Mouse (Mus musculus) WW6 (cell line): ENCODE data around the gene Ing3.

Experiments
- DNase-seq: peaks from one replicate; pipeline ENCODE4 v3.0.0-alpha.2; 2013; ENCODE audit warnings: low read depth, low spot score

The Ing3 gene

DNA sequence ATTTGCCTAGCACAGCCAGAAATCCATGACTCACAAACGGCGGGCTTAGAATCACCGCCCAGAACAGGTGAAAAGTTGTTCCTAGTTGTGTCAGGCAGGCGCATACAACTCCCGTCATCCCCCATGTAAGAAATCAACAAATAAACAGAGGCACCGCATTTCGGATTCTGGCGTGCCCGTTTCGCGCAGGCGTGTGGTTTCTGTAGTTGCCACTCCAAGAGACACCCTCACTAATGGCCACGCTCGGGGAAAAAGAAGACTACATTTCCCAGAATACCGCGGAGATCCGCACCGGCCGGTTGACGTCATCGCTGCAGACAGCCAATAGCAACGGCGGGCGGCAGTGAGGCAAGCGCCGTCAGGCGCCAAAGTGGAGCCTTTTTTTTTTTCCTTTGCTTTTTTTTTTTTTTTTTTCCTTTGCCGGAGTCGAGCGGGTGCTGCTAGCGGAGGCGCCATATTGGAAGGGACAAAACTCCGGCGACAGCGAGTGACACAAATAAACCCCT lies at the start of gene Ing3:
TSS of gene Ing3 (plus strand) at position 346 of the 506 bp plus-strand sequence.
- DNase-seq = peak; percentile 90

DNA sequence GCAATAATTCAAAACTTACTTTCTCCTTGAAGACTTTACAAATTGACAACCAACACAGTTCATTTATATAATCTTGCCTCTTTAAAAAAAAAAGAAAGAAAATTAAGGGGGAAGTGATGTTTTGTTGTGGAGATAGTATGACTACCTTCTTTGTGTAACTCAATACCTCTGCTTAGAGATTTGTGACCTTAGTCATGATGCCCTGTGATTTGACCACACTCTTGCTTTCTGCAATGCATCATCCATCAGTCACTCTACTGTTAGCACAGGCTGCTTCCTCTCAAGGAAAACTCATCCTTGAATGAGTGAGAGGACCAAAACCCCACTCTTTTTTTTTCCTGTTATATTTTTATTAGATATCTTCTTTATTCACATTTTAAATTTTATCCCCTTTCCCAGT lies 39.7 kb upstream of the Ing3 start:
- no peak for DNase-seq

DNA sequence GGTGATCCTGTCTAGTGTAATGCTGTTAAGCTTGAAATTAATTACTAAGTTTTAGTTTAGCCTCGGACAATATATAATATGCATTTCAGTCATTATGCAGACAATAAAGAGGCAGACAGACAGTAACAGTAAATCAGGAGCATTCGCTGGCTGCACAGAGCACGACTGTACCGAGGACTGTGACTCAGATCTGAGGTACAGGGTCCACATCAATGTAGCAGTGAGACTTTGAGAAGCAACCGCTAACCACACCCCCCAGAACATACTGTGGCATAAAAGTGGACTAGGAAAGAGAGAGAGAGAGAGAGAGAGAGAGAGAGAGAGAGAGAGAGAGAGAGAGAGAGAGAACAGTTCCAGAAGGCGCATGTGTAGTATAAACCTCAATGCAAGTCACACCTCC lies 38.6 kb upstream of the Ing3 start:
- DNase-seq = no peak

DNA sequence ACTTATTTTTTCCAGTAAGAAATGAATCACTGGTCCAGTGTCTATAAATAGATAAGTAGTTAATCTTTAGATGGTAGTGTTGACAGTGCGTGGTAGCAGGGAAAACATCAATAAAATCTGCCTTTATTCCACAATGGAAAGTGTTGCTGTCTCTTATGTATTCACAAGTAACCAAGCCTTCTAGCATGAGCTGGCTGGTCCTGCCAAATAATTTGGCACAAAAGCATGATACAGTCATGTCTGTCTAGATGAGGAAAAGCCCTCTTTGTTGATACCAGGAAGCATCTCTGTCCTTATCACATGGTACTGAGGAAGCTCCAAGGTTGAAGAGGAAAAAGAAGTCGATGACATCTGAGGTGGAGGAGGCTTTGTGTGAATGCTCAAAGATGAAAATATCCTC lies 32.8 kb upstream of the Ing3 start:
- no peak for DNase-seq

DNA sequence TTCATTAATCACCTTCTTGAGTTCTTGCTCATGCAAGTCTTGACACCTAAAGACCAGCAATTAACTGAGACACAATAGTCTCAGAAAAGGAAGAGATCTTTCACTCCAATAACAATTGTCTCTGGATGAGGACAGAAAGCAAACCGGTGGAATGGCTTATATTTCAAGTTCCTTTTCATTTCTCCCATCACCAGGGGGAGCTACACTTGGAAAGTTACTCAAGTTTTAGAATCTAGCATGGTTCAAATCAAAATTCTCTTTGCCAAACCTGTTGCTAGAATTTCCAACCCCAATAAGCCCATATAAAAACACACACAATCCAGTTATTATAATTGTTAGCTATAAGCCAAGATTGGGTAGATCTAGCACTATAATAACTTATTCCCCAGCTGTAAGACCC lies 25.2 kb upstream of the Ing3 start:
- DNase-seq = no peak

DNA sequence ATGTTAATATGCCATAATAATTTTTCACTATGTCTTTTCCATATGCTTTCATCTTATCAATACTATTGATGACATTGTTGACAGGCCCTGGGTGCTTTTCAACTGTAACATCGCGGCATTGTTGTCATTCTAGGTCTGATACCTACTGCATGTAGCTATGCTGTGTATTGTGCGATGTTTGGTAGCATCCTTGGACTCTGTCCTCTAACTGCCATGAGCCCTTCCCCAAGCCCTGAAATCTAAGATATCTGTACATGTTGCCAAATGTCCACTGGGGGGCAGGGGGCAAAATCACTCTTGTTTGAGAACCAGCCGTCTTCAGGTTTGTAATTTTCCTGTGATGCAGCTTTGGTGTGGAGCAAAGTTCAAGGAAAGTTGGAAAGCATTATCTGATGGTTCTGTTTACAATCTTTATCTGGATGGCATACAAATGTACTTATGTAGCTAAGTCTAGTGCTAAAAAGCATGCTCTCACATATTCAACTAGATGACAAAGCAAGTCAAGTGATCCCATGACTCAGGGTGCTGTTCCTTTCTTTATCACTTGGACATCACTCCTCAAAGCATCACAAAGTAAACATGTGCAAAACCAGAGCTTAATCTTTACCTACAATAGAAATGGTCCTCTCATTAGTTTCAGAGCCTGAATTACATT lies 11.3 kb upstream of the Ing3 start:
- no peak for DNase-seq

DNA sequence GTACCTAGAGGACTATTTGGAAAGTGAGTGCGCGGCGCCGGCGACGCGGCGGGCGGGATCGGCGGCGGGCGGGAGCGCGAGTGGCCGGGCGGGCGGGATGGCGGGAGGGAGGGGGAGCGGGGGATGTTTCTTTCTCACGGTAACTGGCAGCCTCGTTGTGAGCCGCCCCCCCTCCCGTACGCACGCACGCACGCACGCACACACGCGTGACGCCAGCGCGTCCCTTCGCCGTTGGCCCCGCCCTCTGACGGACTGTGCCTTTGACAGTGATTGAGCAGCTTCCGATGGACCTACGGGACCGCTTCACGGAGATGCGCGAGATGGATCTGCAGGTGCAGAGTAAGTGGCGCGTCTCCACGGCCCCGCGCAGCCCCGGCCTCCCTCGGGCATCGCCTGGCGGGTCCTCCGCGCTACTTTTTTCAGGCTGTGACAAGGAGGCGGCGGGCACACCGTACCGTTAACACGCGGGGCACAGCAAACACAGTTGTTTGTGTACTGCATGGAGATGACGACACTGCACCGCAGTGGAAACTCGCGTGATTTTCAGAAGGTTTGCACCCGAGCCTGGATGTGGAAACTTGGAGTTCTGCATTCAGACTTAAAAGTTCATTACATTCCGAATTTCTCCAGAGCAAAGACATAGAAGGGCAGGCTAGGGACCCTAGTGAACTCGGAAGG lies 539 bp downstream of the Ing3 start:
- peak; percentile 90 for DNase-seq

DNA sequence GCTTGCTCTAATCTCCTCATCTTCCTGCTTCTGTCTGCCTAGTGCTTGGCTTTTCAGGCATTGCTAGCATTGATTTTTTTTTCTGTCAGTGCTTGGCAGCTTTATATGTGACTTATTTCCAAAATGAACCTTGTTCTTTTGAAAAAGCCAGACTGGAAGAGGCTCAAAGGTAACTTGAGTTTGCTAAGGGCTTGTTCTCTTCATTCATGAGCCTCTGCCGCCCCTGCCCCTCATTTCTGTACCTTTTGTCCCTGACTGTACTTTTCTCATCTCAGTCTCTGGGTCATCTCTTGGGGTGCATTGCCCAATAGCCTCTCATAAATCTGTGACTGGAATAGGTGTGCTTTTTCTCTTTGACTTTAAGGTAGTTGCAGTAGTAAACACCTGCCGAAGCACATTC lies 1.3 kb downstream of the Ing3 start:
- DNase-seq = no peak

DNA sequence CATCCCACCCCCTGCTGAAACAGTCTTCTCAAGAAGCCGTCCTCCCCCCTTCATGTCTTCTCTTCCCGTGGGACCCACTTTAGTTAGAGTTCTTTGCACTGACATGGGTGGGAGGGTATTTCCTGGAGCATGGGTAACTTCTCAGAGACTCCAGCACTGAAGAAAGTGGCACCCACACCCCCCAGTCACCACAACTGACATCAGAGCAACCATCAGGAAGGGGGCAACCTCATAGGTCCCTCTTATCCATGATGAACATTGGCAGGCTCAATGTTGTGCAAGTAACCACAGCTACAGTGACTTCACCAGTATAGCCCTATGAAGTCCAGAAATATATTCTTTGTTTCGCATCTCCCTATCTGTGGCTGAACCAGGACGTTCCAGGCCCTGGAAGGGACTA lies 6.1 kb downstream of the Ing3 start:
- no peak for DNase-seq

DNA sequence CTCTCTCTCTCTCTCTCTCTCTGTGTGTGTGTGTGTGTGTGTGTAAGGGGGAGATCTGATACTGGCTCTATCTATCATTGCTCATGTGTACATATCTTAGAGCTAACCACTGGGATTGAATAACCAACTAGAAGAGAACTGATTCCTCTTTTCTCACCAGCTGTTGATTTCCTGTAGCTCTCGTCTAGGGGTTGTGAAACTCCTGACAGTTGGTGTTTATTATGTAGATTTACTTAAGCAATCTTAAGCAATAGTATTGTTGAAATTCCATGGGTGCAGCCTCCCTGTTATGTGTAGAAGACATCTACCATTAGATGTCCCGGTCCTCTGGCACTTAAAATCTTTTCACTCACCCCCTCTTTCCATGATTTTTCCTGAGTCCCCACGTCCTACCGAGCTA lies 9.6 kb downstream of the Ing3 start:
- DNase-seq = no peak

DNA sequence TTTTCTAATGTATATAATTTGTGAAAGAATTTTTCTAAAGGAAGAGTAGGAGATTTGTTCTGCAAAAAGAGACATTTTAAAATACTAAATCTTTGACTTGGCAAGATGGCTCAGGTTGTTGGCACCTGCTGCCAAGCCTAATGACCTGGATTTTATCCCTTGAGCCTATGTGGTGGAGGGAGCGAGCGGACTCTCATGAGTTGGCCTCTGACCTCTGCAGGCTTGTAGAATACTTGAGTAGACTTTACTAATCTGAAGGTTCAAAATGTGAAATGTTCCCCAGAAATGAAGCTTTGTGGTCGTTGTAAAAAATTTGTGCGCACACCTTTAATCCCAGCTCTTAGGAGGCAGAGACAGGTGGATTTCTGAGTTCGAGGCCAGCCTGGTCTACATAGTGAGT lies 10.5 kb downstream of the Ing3 start:
- no peak for DNase-seq

DNA sequence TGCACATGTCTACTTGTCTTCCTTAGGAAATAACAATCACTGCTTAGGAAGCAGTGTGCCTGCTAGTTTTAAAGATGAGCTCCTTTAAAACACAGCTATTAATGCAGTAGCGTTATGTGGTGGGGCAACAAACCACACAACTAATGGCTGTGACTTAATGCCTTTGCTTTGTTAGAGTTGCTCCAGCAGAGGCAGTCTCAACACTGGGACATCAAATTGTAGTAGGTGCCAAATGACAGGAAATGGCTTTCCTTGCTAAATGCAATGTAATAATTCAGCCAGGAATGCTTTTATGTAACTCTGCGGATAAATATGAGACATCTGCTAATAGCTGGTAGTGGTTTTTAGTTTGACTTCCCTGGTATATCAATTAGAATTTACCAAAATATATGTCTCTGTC lies 28.2 kb downstream of the Ing3 start:
- no peak for DNase-seq

DNA sequence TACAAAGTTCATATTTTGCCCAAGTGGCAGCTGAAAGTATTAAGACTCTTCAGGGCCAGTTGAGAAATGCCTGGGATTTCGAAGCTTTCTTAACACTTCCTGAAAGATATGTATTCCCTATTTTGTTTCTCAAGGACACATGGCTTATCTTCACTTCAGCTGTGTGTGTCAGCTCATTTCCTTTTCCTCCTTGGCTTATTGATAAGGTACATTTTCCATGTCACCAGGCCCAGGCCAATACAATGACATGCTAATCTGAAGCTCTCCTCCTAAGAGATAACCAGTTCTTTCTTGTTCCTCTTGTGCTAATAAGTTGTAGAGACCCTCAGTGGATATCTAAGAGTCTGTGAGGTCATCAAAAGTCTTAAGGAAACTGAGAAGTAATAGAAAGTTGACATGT lies 31.7 kb downstream of the Ing3 start:
- DNase-seq = no peak

DNA sequence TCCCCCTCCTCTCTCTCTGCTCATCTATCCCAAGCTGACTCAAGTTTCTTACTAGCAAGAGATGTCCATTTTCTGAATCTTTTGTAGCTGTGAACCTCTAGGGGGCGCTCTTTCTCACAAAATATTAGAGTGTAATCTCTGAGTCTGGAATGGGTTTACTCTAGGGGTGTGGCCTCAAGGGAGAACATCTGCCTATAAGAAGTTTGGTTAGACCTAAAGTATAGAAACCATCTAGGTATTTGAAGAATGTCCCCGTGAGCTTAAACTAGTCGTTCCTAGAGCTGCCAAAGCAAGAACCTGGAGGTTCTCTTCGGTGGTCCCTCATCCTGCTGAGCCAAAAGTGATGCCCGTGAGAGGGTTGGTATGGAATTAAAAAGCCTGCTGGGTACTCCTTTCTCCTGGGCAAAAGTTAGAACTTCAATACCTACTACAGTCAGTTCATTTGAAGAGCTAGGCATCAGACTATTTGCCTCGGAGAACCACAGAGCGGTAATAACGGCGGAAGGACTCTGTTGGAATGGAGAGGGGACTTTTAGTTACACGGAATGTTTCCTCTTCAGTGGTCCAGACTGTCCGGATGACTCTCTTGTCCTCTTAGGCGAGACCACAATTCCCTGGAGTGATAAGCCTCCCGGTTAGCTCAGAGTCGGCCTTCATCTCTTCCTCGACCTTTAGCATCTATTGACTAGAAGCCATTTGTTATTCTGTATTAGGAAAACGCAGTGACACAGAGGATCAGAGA lies 35.8 kb downstream of the Ing3 start:
- DNase-seq = peak; percentile 46

DNA sequence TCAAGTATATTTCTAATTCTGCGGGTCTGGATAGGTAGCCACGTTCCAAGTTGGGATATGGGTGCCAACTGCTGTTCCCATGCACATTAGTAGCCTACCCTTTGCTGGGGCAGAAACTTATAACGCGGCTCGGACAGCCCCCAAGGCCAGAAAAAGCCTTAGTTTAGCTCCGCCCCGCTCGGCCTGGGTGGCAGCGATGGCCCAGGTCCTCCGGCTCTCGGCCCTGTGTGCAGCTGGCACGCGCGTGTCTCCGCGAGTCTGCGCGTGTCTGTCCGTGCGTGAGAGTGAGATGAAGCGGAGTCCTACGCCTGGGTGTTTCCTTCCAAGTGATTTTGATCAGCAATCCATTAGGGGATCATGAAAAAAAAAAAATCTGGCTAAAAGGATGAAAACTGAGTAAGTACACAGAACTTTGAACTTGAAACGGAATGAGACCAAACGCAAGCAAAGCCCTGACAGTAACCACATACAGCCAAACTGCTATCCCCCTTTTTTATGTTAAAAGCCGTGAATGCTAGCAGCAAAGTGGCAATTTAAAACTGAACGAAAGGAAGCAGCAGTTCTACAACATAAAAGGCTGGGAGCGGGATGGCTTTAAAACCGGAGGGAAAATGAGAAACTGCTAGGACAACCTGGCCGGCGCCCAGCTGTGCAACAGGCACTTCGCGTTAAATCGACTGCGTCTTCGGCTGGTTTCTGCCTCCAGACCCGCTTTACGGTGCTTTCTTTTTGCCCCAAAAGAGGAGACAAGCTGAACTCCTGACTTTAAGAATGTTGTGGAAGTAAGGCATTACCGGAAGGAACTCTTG lies 36.6 kb downstream of the Ing3 start, which contains the start of gene Cped1:
TSS of gene Cped1 (plus strand) at position 185 of the 809 bp plus-strand sequence.
- no peak for DNase-seq

DNA sequence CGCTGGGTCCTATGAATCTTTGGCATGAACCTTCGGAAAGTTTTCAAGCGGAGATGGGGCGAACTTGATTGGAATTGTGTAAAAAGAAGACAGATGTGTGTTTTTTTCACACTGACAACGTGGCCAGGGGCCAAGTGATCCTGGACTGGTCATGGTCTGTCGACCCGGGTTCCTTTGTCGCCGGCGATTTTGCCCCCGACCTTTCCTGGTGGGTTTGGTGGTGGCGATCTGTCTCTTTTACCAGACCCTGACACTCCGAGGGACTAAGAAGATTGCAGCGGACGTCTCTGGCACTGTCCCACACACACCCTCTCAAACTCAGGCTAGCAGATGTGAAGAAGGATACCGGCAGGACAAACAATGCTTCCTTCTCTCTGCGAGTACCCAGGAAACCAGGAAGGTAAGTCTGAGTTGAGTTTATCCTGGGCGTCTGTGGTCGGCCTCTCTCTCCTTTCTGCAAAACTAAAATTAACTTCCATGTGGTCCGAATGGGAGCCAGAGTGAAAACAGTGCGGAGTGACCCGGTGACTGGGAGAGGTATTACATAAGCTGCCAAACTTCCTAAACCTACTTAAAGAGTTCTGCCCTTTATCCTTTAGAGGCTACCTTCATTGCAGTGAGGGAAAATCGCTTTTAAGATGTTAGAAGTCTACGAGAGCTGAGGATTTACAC lies 37.4 kb downstream of the Ing3 start:
- DNase-seq = no peak

DNA sequence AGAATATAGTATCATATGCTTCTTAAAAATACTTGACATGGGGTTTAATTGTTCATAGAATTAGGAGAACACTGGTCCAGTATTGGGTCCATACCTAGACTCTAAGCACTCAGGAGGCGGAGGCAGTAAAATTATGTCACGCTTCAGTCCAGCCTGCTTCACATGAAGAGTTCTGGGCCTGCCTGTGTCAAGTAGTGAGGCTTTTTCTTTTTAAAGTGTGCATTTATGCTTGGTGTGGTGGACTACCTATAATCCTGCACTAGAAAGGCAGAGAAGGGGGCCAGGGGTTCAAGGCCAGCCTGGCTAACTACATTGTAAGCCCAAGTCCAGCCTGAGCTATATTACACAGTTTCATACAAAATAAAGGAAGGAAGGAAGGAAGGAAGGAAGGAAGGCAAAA lies 38.2 kb downstream of the Ing3 start:
- DNase-seq = no peak

DNA sequence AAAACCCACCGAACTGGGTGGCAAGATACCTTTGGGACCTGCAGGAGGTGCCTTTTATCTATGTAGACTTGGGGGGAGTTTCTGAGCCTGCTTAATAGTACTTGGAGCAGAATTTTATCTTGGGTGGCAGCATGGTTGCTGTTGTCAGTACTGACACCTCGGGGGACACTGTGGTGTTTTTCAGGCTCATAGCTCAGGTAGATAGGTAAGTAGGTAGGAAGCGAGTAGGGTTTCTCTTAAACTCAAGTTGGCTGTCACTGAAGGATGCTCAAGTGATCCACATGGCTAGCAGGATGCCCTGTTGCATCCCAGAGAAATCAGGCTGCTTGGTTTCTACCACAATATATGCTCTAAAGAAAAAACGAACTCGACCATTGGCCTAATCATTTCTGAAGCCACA lies 38.9 kb downstream of the Ing3 start:
- no peak for DNase-seq

DNA sequence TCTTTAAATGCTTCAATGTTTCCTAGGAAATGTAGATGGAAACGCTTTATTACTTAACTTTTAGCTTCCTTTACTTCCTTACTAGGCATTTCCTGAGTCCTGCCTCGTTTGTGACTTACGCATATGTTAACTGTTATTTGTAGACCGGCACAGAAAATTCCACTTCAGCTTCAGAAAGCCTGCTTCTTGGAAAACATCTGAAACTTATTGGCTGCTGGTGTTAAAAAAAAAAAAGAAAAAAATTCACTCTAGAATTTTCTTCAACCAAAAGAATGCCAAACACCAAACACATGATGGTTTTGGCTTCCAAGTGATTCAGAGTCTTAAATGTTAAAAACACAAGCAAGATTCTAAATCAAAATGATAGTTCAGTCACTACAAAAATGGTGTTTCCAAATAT lies 39.7 kb downstream of the Ing3 start:
- no peak for DNase-seq

DNA sequence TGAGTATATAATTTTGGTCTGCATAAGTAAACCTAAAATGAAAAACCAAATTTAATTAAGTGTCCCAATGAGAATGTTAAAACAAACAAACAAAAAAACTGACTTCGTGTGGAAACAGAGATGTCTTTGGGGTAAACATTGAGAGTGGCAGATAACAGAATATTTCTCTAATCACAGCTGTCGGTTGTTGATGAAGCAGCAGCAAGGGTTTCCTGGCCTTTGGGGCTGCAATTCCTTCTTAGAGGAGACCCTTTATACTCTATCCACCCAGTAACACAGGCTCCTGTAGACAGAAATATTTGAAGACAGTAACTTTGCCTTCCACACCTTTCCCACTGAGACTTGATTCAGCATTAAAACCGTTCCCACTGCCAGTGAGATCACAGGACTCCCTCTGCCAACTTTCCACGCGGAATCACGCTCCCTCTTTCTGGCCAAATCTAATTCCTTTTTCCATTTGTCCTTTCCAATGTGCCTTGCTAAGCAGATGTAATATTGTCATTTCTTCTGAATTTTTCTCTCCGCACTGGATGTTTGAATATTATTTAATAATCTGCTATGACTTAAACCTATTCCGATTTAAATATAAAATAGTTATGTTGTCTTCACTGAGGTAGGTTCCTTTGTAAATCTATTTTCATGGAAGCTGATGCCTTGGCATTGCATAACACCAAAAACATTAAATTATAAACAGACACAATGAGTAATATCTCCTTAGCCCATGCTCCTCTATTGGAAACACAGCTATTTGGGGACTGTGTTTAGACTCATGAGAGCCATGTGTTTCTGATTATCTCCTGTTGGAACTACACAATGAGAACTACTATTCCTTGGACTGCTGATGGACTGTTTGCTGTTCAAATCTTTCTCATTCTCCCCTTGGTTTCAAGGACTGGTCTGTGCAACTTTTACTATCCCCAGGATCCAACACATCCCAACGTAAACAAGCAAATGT lies 41.1 kb downstream of the Ing3 start:
- no peak for DNase-seq
